Mouse (Mus musculus) heart, embryonic 12.5 days (tissue): ENCODE measurements around the gene Deup1. TPM values are rescaled to one million over a fixed set of nuclear protein-coding genes. Genes with fewer than 3 reads are reported as not detected.

Experiments used
- ATAC-seq: fragments of 200-750 bp; cut with Nextera tagmentation; 2 replicates; pipeline ENCODE4 v1.8.0; 2017; ENCODE audit warnings: moderate TSS enrichment, moderate library complexity; ENCODE audit not compliant: insufficient number of reproducible peaks, low FRiP score
- H3K27ac ChIP-seq: fragments of 300-500 bp; sonication (generic); 2 replicates; pipeline ENCODE4 v1.5.1; 2016; ENCODE audit warnings: mild to moderate bottlenecking, moderate library complexity; ENCODE audit not compliant: poor library complexity, severe bottlenecking
- H3K27me3 ChIP-seq: fragments of 300-500 bp; sonication (generic); replicated peaks from 2 replicates; pipeline ENCODE4 v1.6.1; 2016; ENCODE audit warnings: mild to moderate bottlenecking, moderate library complexity
- H3K36me3 ChIP-seq: fragments of 300-500 bp; sonication (generic); 2 replicates; pipeline ENCODE4 v1.6.1; 2016; ENCODE audit warnings: mild to moderate bottlenecking, moderate library complexity
- H3K4me1 ChIP-seq: fragments of 300-500 bp; sonication (generic); replicated peaks from 2 replicates; pipeline ENCODE4 v1.6.1; 2016; ENCODE audit warnings: mild to moderate bottlenecking
- H3K4me2 ChIP-seq: fragments of 300-500 bp; sonication (generic); 2 replicates; pipeline ENCODE4 v1.6.1; 2016; ENCODE audit warnings: mild to moderate bottlenecking, moderate library complexity
- H3K4me3 ChIP-seq: fragments of 300-500 bp; sonication (generic); 2 replicates; pipeline ENCODE4 v1.5.1; 2016; ENCODE audit warnings: mild to moderate bottlenecking
- H3K9ac ChIP-seq: fragments of 300-500 bp; sonication (generic); 2 replicates; pipeline ENCODE4 v1.6.1; 2016; ENCODE audit warnings: mild to moderate bottlenecking, moderate library complexity
- H3K9me3 ChIP-seq: fragments of 300-500 bp; sonication (generic); replicated peaks from 2 replicates; pipeline ENCODE4 v1.6.1; 2016; ENCODE audit warnings: mild to moderate bottlenecking, moderate library complexity
- WGBS: fragments of 180-500 bp; shearing (Covaris S2); methylation state at CpG from one replicate; pipeline ENCODE4 v1.1.7; 2016; 5-methylcytosine and 5-hydroxymethylcytosine counted together
- polyA plus RNA-seq: library from polyadenylated mRNA; unstranded; fragments of >200 nt; fragmentation: Nextera tagmentation; extraction: Ambion mirVana; gene quantifications from 2 replicates; pipeline ENCODE4 v1.2.1, GENCODE M21; 2016

Gene Deup1
- 0.09 TPM in 2 replicates for polyA plus RNA-seq

GRCm38 (mm10) chr9:15627785-15628287, at the start of gene Deup1:
Gene Deup1, minus strand, starts transcription at chr9:15627933.
- ATAC-seq = no peak; the same call in 1 of the 2 replicates
- Histone ChIP-seq H3K4me2 (peak within 1 kb of the TSS; percentile 79), H3K4me1 (0 out of 2 replicates have a peak, but pooled peaks cover 5% of the 10 kb centered on the region), H3K9ac (peak within 1 kb of the TSS; percentile 25), H3K4me3 (peak within 1 kb of the TSS; percentile 43), H3K36me3 (no peaks in the 10 kb centered on the region), H3K27ac (no peak within 1 kb of the TSS), H3K9me3 (no peaks in the 10 kb centered on the region), H3K27me3 (peaks cover 6% of the 10 kb centered on the region; the same call in 1 of the 2 replicates)
- WGBS = under 1% methylated on average over 28 of the region's 28 CpGs

- WGBS = 17% methylated on average over 1 of the region's 1 CpGs
- no peak overlapping the region for H3K27ac ChIP-seq
- H3K27me3 ChIP-seq = no peaks in the 10 kb centered on the region
- H3K4me2 ChIP-seq = no peak overlapping the region
- H3K9ac ChIP-seq = no peak overlapping the region
- no peaks in the 10 kb centered on the region for H3K9me3 ChIP-seq
- H3K4me3 ChIP-seq = no peak overlapping the region
- H3K4me1 ChIP-seq = peaks cover 12% of the 10 kb centered on the region
- no peak for ATAC-seq
- H3K36me3 ChIP-seq = no peaks in the 10 kb centered on the region
These were observed 44.5 kb upstream of the Deup1 start for GRCm38 (mm10) chr9:15672251-15672650.

GRCm38 (mm10) chr9:15670002-15670527, 42.3 kb upstream of the Deup1 start:
- Histone ChIP-seq H3K9me3 (no peaks in the 10 kb centered on the region), H3K9ac (no peak overlapping the region), H3K27me3 (no peaks in the 10 kb centered on the region), H3K27ac (no peak overlapping the region), H3K4me1 (peaks cover 12% of the 10 kb centered on the region), H3K4me3 (no peak overlapping the region), H3K36me3 (no peaks in the 10 kb centered on the region), H3K4me2 (0 out of 2 replicates have a peak overlapping the region, but pooled peaks have one; percentile 4)
- 27% methylated on average over 5 of the region's 5 CpGs for WGBS
- ATAC-seq = no peak

- no peak overlapping the region for H3K4me3 ChIP-seq
- no peaks in the 10 kb centered on the region for H3K36me3 ChIP-seq
- no peak overlapping the region for H3K9ac ChIP-seq
- no peak overlapping the region for H3K27ac ChIP-seq
- 31% methylated on average over 3 of the region's 3 CpGs for WGBS
- ATAC-seq = no peak
- H3K9me3 ChIP-seq = no peaks in the 10 kb centered on the region
- H3K27me3 ChIP-seq = no peaks in the 10 kb centered on the region
- no peak overlapping the region for H3K4me2 ChIP-seq
- peaks cover 12% of the 10 kb centered on the region for H3K4me1 ChIP-seq
These were observed 41.7 kb upstream of the Deup1 start for GRCm38 (mm10) chr9:15669452-15669851.

- Histone ChIP-seq H3K27me3 (no peaks in the 10 kb centered on the region), H3K4me3 (no peak overlapping the region), H3K9ac (no peak overlapping the region), H3K4me1 (peaks cover 11% of the 10 kb centered on the region), H3K9me3 (no peaks in the 10 kb centered on the region), H3K27ac (no peak overlapping the region), H3K4me2 (no peak overlapping the region), H3K36me3 (no peaks in the 10 kb centered on the region)
- no peak for ATAC-seq
- 68% methylated on average over 7 of the region's 7 CpGs for WGBS
These were observed 36.9 kb upstream of the Deup1 start for GRCm38 (mm10) chr9:15664606-15665005.

GRCm38 (mm10) chr9:15659069-15659468, 31.3 kb upstream of the Deup1 start:
- ATAC-seq = no peak
- WGBS = 74% methylated on average over 6 of the region's 6 CpGs
- no peak overlapping the region for H3K27ac ChIP-seq

GRCm38 (mm10) chr9:15658236-15658785, 30.6 kb upstream of the Deup1 start:
- no peak overlapping the region for H3K9ac ChIP-seq
- H3K4me1 ChIP-seq = 0 out of 2 replicates have a peak, but pooled peaks cover 5% of the 10 kb centered on the region
- no peaks in the 10 kb centered on the region for H3K27me3 ChIP-seq
- H3K27ac ChIP-seq = no peak overlapping the region
- peaks cover 10% of the 10 kb centered on the region; the same call in 1 of the 2 replicates for H3K9me3 ChIP-seq
- ATAC-seq = no peak
- no peak overlapping the region for H3K4me2 ChIP-seq
- 55% methylated on average over 6 of the region's 6 CpGs for WGBS
- no peak overlapping the region for H3K4me3 ChIP-seq
- H3K36me3 ChIP-seq = no peaks in the 10 kb centered on the region

More at GRCm38 (mm10) chr9:15659069-15659468, 31.3 kb upstream of the Deup1 start:
- H3K4me3 ChIP-seq = no peak overlapping the region
- H3K9ac ChIP-seq = no peak overlapping the region
- H3K4me2 ChIP-seq = no peak overlapping the region
- H3K36me3 ChIP-seq = no peaks in the 10 kb centered on the region
- H3K27me3 ChIP-seq = no peaks in the 10 kb centered on the region
- peaks cover 10% of the 10 kb centered on the region; the same call in 1 of the 2 replicates for H3K9me3 ChIP-seq
- H3K4me1 ChIP-seq = peaks cover 10% of the 10 kb centered on the region

GRCm38 (mm10) chr9:15653036-15653435, 25.3 kb upstream of the Deup1 start:
- Histone ChIP-seq H3K36me3 (no peaks in the 10 kb centered on the region), H3K9me3 (peaks cover 10% of the 10 kb centered on the region; the same call in 1 of the 2 replicates)
- no peak for ATAC-seq

GRCm38 (mm10) chr9:15649977-15650376, 22.2 kb upstream of the Deup1 start:
- H3K9ac ChIP-seq = no peak overlapping the region
- no peaks in the 10 kb centered on the region for H3K4me1 ChIP-seq
- no peak overlapping the region for H3K4me2 ChIP-seq
- H3K9me3 ChIP-seq = peaks cover 3% of the 10 kb centered on the region; the same call in 1 of the 2 replicates
- H3K4me3 ChIP-seq = no peak overlapping the region
- H3K27ac ChIP-seq = no peak overlapping the region
- H3K36me3 ChIP-seq = no peaks in the 10 kb centered on the region
- no peak for ATAC-seq
- WGBS = 88% methylated on average over 2 of the region's 2 CpGs
- H3K27me3 ChIP-seq = no peaks in the 10 kb centered on the region

More at GRCm38 (mm10) chr9:15653036-15653435, 25.3 kb upstream of the Deup1 start:
- no peak overlapping the region for H3K27ac ChIP-seq
- H3K4me1 ChIP-seq = no peaks in the 10 kb centered on the region
- H3K9ac ChIP-seq = no peak overlapping the region
- no peak overlapping the region for H3K4me2 ChIP-seq
- no peak overlapping the region for H3K4me3 ChIP-seq
- H3K27me3 ChIP-seq = no peaks in the 10 kb centered on the region

GRCm38 (mm10) chr9:15627384-15627783, 349 bp downstream of the Deup1 start:
- Histone ChIP-seq H3K9me3 (no peaks in the 10 kb centered on the region), H3K4me1 (0 out of 2 replicates have a peak, but pooled peaks cover 5% of the 10 kb centered on the region), H3K4me2 (peak overlapping the region; percentile 79), H3K27ac (no peak overlapping the region), H3K4me3 (peak overlapping the region; percentile 43), H3K36me3 (no peaks in the 10 kb centered on the region), H3K27me3 (peaks cover 6% of the 10 kb centered on the region; the same call in 1 of the 2 replicates), H3K9ac (peak overlapping the region; percentile 25)
- ATAC-seq = no peak
- 16% methylated on average over 5 of the region's 5 CpGs for WGBS

GRCm38 (mm10) chr9:15624739-15625138, 3.0 kb downstream of the Deup1 start:
- 69% methylated on average over 3 of the region's 3 CpGs for WGBS

More at GRCm38 (mm10) chr9:15624739-15625138, 3.0 kb downstream of the Deup1 start:
- Histone ChIP-seq H3K9ac (no peak overlapping the region), H3K27me3 (peaks cover 6% of the 10 kb centered on the region), H3K4me2 (no peak overlapping the region), H3K9me3 (no peaks in the 10 kb centered on the region), H3K27ac (no peak overlapping the region), H3K4me3 (no peak overlapping the region), H3K4me1 (0 out of 2 replicates have a peak, but pooled peaks cover 5% of the 10 kb centered on the region), H3K36me3 (no peaks in the 10 kb centered on the region)
- no peak for ATAC-seq
